Mouse (Mus musculus): ENCODE measurements around the gene Hist1h3c.
"Not testable (repeated sequence)": the region's sequence is repeated elsewhere in the genome, so short reads cannot be mapped to it uniquely, and the experiment has no call there.

GRCm38 (mm10) chr13:23717593-23718245 is 27.7 kb downstream of the Hist1h3c start:
- TF ChIP-seq POLR2A (IDR thresholded peaks at IDR 0.05; ENCODE audit: insufficient read depth, low read depth, low read length); CTCF (IDR thresholded peaks at IDR 0.05): not testable (repeated sequence)
